Mouse (Mus musculus): ENCODE data around the gene Hoxb2. TPM values are rescaled to one million over a fixed set of nuclear protein-coding genes. Genes with fewer than 3 reads are reported as not detected.

The Hoxb2 gene
- polyA plus RNA-seq, 1 experiment from 2014 or later, result 42.9 TPM

GRCm38 (mm10) chr11:96321846-96322245, 28.5 kb upstream of the Hoxb2 start:
- Histone ChIP-seq H3K4me2 (replicated peaks) (peak overlapping the region; percentile 77), H3K36me3 (replicated peaks; ENCODE audit: control insufficient read depth, insufficient read depth) (no peaks in the 10 kb centered on the region), H3K27me3 (ENCODE audit: control insufficient read depth, insufficient read depth, low read length) (peaks cover 89% of the 10 kb centered on the region), H3K9ac (peak overlapping the region; percentile 97), H3K9me3 (ENCODE audit: control insufficient read depth, low read length) (no peaks in the 10 kb centered on the region), H3K4me1 (replicated peaks; ENCODE audit: control insufficient read depth, insufficient read depth, low read length) (no peaks in the 10 kb centered on the region), H3K4me3 (replicated peaks; ENCODE audit: low read length) (peak overlapping the region; percentile 48), H3K27ac (peak overlapping the region; percentile 99)
- no peak for DNase-seq (ENCODE audit: low spot score)
- ATAC-seq (ENCODE audit: low FRiP score), result no peak
- WGBS, result 11% methylated on average over 5 of the region's 5 CpGs

GRCm38 (mm10) chr11:96322738-96323137, 27.6 kb upstream of the Hoxb2 start:
- Histone ChIP-seq H3K9me3 (ENCODE audit: control insufficient read depth, low read length) (no peaks in the 10 kb centered on the region), H3K27ac (peak overlapping the region; percentile 99), H3K4me3 (replicated peaks; ENCODE audit: low read length) (peak overlapping the region; percentile 48), H3K4me2 (replicated peaks) (peak overlapping the region; percentile 77), H3K4me1 (replicated peaks; ENCODE audit: control insufficient read depth, insufficient read depth, low read length) (no peaks in the 10 kb centered on the region), H3K27me3 (ENCODE audit: control insufficient read depth, insufficient read depth, low read length) (peaks cover 96% of the 10 kb centered on the region), H3K36me3 (replicated peaks; ENCODE audit: control insufficient read depth, insufficient read depth) (no peaks in the 10 kb centered on the region), H3K9ac (peak overlapping the region; percentile 97)
- no peak for ATAC-seq (ENCODE audit: low FRiP score)
- WGBS, result 5% methylated on average over 6 of the region's 6 CpGs
- DNase-seq (ENCODE audit: low spot score), result no peak

GRCm38 (mm10) chr11:96323154-96323553, 27.2 kb upstream of the Hoxb2 start, which contains the start of gene Hoxb3:
Gene Hoxb3, plus strand, starts transcription at chr11:96323326.
- 3% methylated on average over 10 of the region's 10 CpGs for WGBS
- peak within 1 kb of the TSS; percentile 77 for H3K4me2 ChIP-seq (replicated peaks)

GRCm38 (mm10) chr11:96324125-96324524, 26.2 kb upstream of the Hoxb2 start:
- peak overlapping the region; percentile 48 for H3K4me3 ChIP-seq (replicated peaks; ENCODE audit: low read length)
- no peaks in the 10 kb centered on the region for H3K36me3 ChIP-seq (replicated peaks; ENCODE audit: control insufficient read depth, insufficient read depth)
- DNase-seq (ENCODE audit: low spot score) (no peak), ATAC-seq (ENCODE audit: low FRiP score) (no peak)
- peaks cover 96% of the 10 kb centered on the region for H3K27me3 ChIP-seq (ENCODE audit: control insufficient read depth, insufficient read depth, low read length)
- peak overlapping the region; percentile 77 for H3K4me2 ChIP-seq (replicated peaks)
- peak overlapping the region; percentile 97 for H3K9ac ChIP-seq
- no peaks in the 10 kb centered on the region for H3K9me3 ChIP-seq (ENCODE audit: control insufficient read depth, low read length)
- H3K27ac ChIP-seq, result peak overlapping the region; percentile 99
- no peaks in the 10 kb centered on the region for H3K4me1 ChIP-seq (replicated peaks; ENCODE audit: control insufficient read depth, insufficient read depth, low read length)
- 1% methylated on average over 5 of the region's 5 CpGs for WGBS

More at GRCm38 (mm10) chr11:96323154-96323553, 27.2 kb upstream of the Hoxb2 start, which contains the start of gene Hoxb3:
- no peaks in the 10 kb centered on the region for H3K36me3 ChIP-seq (replicated peaks; ENCODE audit: control insufficient read depth, insufficient read depth)
- peaks cover 96% of the 10 kb centered on the region for H3K27me3 ChIP-seq (ENCODE audit: control insufficient read depth, insufficient read depth, low read length)
- H3K9me3 ChIP-seq (ENCODE audit: control insufficient read depth, low read length), result no peaks in the 10 kb centered on the region
- H3K4me1 ChIP-seq (replicated peaks; ENCODE audit: control insufficient read depth, insufficient read depth, low read length), result no peaks in the 10 kb centered on the region
- peak within 1 kb of the TSS; percentile 48 for H3K4me3 ChIP-seq (replicated peaks; ENCODE audit: low read length)
- ATAC-seq (ENCODE audit: low FRiP score), result no peak
- no peak for DNase-seq (ENCODE audit: low spot score)
- H3K9ac ChIP-seq, result peak within 1 kb of the TSS; percentile 97
- peak within 1 kb of the TSS; percentile 99 for H3K27ac ChIP-seq

- no peaks in the 10 kb centered on the region for H3K9me3 ChIP-seq (ENCODE audit: control insufficient read depth, low read length)
- no peak for ATAC-seq (ENCODE audit: low FRiP score)
- peak overlapping the region; percentile 77 for H3K4me2 ChIP-seq (replicated peaks)
- no peak for DNase-seq (ENCODE audit: low spot score)
- peak overlapping the region; percentile 99 for H3K27ac ChIP-seq
- peaks cover 96% of the 10 kb centered on the region for H3K27me3 ChIP-seq (ENCODE audit: control insufficient read depth, insufficient read depth, low read length)
- peak overlapping the region; percentile 48 for H3K4me3 ChIP-seq (replicated peaks; ENCODE audit: low read length)
- H3K9ac ChIP-seq, result peak overlapping the region; percentile 97
- no peaks in the 10 kb centered on the region for H3K4me1 ChIP-seq (replicated peaks; ENCODE audit: control insufficient read depth, insufficient read depth, low read length)
- no peaks in the 10 kb centered on the region for H3K36me3 ChIP-seq (replicated peaks; ENCODE audit: control insufficient read depth, insufficient read depth)
- 2% methylated on average over 8 of the region's 8 CpGs for WGBS
Measured at GRCm38 (mm10) chr11:96324965-96325364, 25.4 kb upstream of the Hoxb2 start.

- peaks cover 96% of the 10 kb centered on the region for H3K27me3 ChIP-seq (ENCODE audit: control insufficient read depth, insufficient read depth, low read length)
- DNase-seq (ENCODE audit: low spot score), result no peak
- no peak for ATAC-seq (ENCODE audit: low FRiP score)
Measured at GRCm38 (mm10) chr11:96325747-96326212, 24.5 kb upstream of the Hoxb2 start.

GRCm38 (mm10) chr11:96326705-96327104, 23.6 kb upstream of the Hoxb2 start:
- no peak for DNase-seq (ENCODE audit: low spot score)
- peaks cover 93% of the 10 kb centered on the region for H3K27me3 ChIP-seq (ENCODE audit: control insufficient read depth, insufficient read depth, low read length)
- no peaks in the 10 kb centered on the region for H3K9me3 ChIP-seq (ENCODE audit: control insufficient read depth, low read length)
- H3K4me1 ChIP-seq (replicated peaks; ENCODE audit: control insufficient read depth, insufficient read depth, low read length), result no peaks in the 10 kb centered on the region
- H3K4me3 ChIP-seq (replicated peaks; ENCODE audit: low read length), result peak overlapping the region; percentile 48
- H3K36me3 ChIP-seq (replicated peaks; ENCODE audit: control insufficient read depth, insufficient read depth), result no peaks in the 10 kb centered on the region
- peak overlapping the region; percentile 97 for H3K9ac ChIP-seq
- H3K27ac ChIP-seq, result peak overlapping the region; percentile 99
- peak overlapping the region; percentile 77 for H3K4me2 ChIP-seq (replicated peaks)
- 3% methylated on average over 12 of the region's 12 CpGs for WGBS
- no peak for ATAC-seq (ENCODE audit: low FRiP score)

More at GRCm38 (mm10) chr11:96325747-96326212, 24.5 kb upstream of the Hoxb2 start:
- no peaks in the 10 kb centered on the region for H3K4me1 ChIP-seq (replicated peaks; ENCODE audit: control insufficient read depth, insufficient read depth, low read length)
- WGBS, result under 1% methylated on average over 22 of the region's 22 CpGs
- H3K4me2 ChIP-seq (replicated peaks), result peak overlapping the region; percentile 77
- H3K27ac ChIP-seq, result peak overlapping the region; percentile 99
- no peaks in the 10 kb centered on the region for H3K36me3 ChIP-seq (replicated peaks; ENCODE audit: control insufficient read depth, insufficient read depth)
- H3K4me3 ChIP-seq (replicated peaks; ENCODE audit: low read length), result peak overlapping the region; percentile 48
- H3K9me3 ChIP-seq (ENCODE audit: control insufficient read depth, low read length), result no peaks in the 10 kb centered on the region
- H3K9ac ChIP-seq, result peak overlapping the region; percentile 97

- WGBS, result 5% methylated on average over 7 of the region's 7 CpGs
- no peaks in the 10 kb centered on the region for H3K36me3 ChIP-seq (replicated peaks; ENCODE audit: control insufficient read depth, insufficient read depth)
- H3K4me3 ChIP-seq (replicated peaks; ENCODE audit: low read length), result peak overlapping the region; percentile 48
- no peaks in the 10 kb centered on the region for H3K4me1 ChIP-seq (replicated peaks; ENCODE audit: control insufficient read depth, insufficient read depth, low read length)
- no peaks in the 10 kb centered on the region for H3K9me3 ChIP-seq (ENCODE audit: control insufficient read depth, low read length)
- H3K9ac ChIP-seq, result peak overlapping the region; percentile 97
- DNase-seq (ENCODE audit: low spot score) (no peak), ATAC-seq (ENCODE audit: low FRiP score) (no peak)
- peak overlapping the region; percentile 77 for H3K4me2 ChIP-seq (replicated peaks)
- peaks cover 88% of the 10 kb centered on the region for H3K27me3 ChIP-seq (ENCODE audit: control insufficient read depth, insufficient read depth, low read length)
- H3K27ac ChIP-seq, result peak overlapping the region; percentile 99
Measured at GRCm38 (mm10) chr11:96327122-96327521, 23.2 kb upstream of the Hoxb2 start.

- Histone ChIP-seq H3K9me3 (ENCODE audit: control insufficient read depth, low read length) (no peaks in the 10 kb centered on the region), H3K4me3 (replicated peaks; ENCODE audit: low read length) (peak overlapping the region; percentile 48), H3K9ac (peak overlapping the region; percentile 97), H3K27ac (peak overlapping the region; percentile 99), H3K36me3 (replicated peaks; ENCODE audit: control insufficient read depth, insufficient read depth) (0 out of 2 replicates have a peak, but pooled peaks cover 2% of the 10 kb centered on the region), H3K27me3 (ENCODE audit: control insufficient read depth, insufficient read depth, low read length) (peaks cover 84% of the 10 kb centered on the region), H3K4me2 (replicated peaks) (peak overlapping the region; percentile 77), H3K4me1 (replicated peaks; ENCODE audit: control insufficient read depth, insufficient read depth, low read length) (no peaks in the 10 kb centered on the region)
- WGBS, result 4% methylated on average over 5 of the region's 5 CpGs
- ATAC-seq (ENCODE audit: low FRiP score), result peak; percentile 68
- no peak for DNase-seq (ENCODE audit: low spot score)
Measured at GRCm38 (mm10) chr11:96327750-96328149, 22.6 kb upstream of the Hoxb2 start.
